Mouse (Mus musculus) pancreas, adult 10 weeks (tissue): ENCODE results near the gene Utp3. TPM values are rescaled to one million over a fixed set of nuclear protein-coding genes. Genes with fewer than 3 reads are reported as not detected.

ENCODE experiments used
- polyA plus RNA-seq: library from polyadenylated mRNA; stranded (reverse); fragments of 350-450 nt; fragmentation: Illumina TruSeq; extraction: RNeasy Lipid Tissue Mini Kit (QIAGEN cat#74804); gene quantifications from one replicate; pipeline ENCODE4 v1.2.3, GENCODE M21; 2015; ENCODE audit warnings: low read depth, low replicate concordance; ENCODE audit not compliant: insufficient read depth

Gene Utp3
- 7.8 TPM for polyA plus RNA-seq

DNA sequence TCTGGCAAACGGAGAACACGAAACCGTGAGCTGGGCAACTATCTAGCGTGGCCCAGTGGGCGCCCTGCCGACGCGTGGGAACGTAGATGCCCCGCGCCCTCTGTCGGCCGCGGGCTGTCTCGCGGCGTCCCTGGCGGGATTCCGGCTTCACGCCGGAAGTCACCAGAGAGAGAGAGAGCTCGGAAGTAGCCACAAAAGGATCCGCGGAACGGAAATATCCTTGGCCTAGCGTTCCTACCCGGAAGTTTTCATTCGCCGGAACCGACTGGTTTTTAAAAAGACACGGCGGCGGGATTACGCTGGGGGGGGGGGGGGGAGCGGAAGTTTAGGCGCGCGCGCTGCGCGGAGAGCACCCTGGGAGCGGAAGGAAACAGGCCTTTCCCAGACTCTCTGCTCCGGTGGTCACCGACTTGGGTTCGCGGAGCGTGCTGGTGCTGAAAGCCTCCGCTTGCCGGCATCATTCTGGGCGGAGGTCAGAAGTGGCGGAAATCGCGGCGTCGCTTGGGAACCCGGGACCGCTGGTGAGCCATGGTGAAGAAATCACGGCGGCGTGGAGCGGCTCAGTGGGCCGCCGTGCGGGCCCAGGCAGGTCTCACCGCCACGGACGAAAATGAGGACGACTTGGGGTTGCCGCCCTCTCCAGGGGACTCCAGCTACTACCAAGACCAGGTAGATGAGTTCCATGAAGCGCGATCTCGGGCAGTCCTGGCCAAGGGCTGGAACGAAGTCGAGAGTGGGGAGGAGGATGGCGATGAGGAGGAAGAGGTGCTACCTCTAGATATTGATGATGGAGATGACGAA is at the start of gene Utp3:
TSS of gene Utp3 (plus strand) at position 377 of the 801 bp plus-strand sequence.

DNA sequence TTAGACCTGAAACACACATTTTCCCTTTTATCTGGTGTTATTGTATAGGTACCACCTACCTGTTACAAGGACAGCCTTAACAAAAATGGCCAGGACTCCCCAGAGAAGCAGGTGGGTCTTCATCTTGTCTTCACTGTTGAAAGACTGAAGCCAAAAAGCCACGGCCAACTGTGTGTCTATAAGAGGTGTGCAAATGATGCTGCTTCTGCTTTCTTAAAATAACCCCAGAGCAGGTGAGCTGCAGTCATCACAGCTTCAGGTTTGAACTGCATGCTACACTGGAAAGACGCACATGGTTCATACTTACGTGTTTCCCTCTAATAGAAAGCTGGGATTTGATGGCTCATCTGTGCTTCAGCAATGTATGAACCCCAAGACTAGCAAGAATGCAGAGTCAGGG is 26.6 kb upstream of the Utp3 start, which contains the start of gene Jchain:
TSS of gene Jchain (minus strand) at position 235 of the 400 bp plus-strand sequence.

GRCm38 (mm10) chr5:88564501-88565147 is 10.4 kb downstream of the Utp3 start, which contains the start of gene Rufy3:
TSS of gene Rufy3 (plus strand) at chr5:88565040.

Other genes starting within 250 kb of the Utp3 start
- gene Prol1, start 237.2 kb upstream of the Utp3 start, polyA plus RNA-seq, result not detected
- gene Amtn, start 178.4 kb upstream of the Utp3 start, polyA plus RNA-seq, result not detected
- gene Ambn, start 98.5 kb upstream of the Utp3 start, polyA plus RNA-seq, result not detected
- not detected for gene Enam, start 66.5 kb upstream of the Utp3 start, polyA plus RNA-seq
- 10.1 TPM for gene Jchain, start 26.6 kb upstream of the Utp3 start, polyA plus RNA-seq
- gene Rufy3, start 10.6 kb downstream of the Utp3 start, polyA plus RNA-seq, result 5.2 TPM
- gene Grsf1, start 121.7 kb downstream of the Utp3 start, polyA plus RNA-seq, result 12.7 TPM
- 2.9 TPM for gene Mob1b, start 166.4 kb downstream of the Utp3 start, polyA plus RNA-seq
- 1.6 TPM for gene Dck, start 210.5 kb downstream of the Utp3 start, polyA plus RNA-seq